Mouse (Mus musculus) adipocyte (in vitro differentiated cells): ENCODE measurements around the gene Smok3c.
"Not testable (repeated sequence)": the region's sequence is repeated elsewhere in the genome, so short reads cannot be mapped to it uniquely, and the experiment has no call there.

ENCODE experiments used
- DNase-seq: peaks from one replicate; pipeline ENCODE4 v3.0.0-alpha.2; 2016; ENCODE audit warnings: low spot score

Gene Smok3c

GRCm38 (mm10) chr5:138104976-138105375, 52.0 kb downstream of the Smok3c start:
- no peak for DNase-seq

- DNase-seq: no peak
These were observed 54.1 kb downstream of the Smok3c start for GRCm38 (mm10) chr5:138107130-138107529.

- DNase-seq: not testable (repeated sequence)
These were observed 56.9 kb downstream of the Smok3c start for GRCm38 (mm10) chr5:138109847-138110396.
